Mouse (Mus musculus) left cerebral cortex, adult 11 months (tissue): ENCODE data around the gene Gm13696.
"Not testable (repeated sequence)": the region's sequence is repeated elsewhere in the genome, so short reads cannot be mapped to it uniquely, and the experiment has no call there.

Experiments used
- DNase-seq: peaks from one replicate; pipeline ENCODE4 v3.0.0; 2022; ENCODE audit warnings: low spot score

Gm13696 gene

GRCm38 (mm10) chr2:83972823-83973222 is at the start of gene Gm13696:
Gene Gm13696, plus strand, starts transcription at chr2:83973123.
- not testable (repeated sequence) for DNase-seq

GRCm38 (mm10) chr2:83929478-83930088 is 43.3 kb upstream of the Gm13696 start:
- DNase-seq, result no peak

GRCm38 (mm10) chr2:83940931-83941361 is 32.0 kb upstream of the Gm13696 start, which contains the start of gene Zswim2:
Gene Zswim2, minus strand, starts transcription at chr2:83941228.
- peak; percentile 80 for DNase-seq

DNA sequence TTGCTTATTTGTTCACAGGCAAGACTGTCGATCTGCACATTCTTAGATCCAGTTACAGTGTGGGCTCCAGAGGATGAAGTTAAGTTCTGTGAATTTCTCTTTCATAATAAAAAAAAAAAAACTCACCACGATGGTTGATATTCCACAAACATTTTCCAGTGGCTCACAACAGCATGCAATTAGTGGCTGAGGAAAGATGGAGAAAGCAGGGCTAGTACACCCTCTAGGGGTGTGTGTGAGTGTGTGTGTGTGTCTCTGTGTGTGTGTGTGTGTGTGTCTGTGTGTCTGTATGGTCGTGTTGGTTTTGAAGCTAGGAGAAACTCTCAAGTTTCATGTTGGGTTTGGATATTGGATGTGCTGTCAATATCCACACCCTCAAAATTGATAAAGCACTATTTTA is 31.5 kb upstream of the Gm13696 start:
- DNase-seq, result no peak

- no peak for DNase-seq
These were observed 31.1 kb upstream of the Gm13696 start for GRCm38 (mm10) chr2:83941792-83942191.

- not testable (repeated sequence) for DNase-seq
These were observed 17.5 kb upstream of the Gm13696 start, which contains the start of gene Gm13698 for GRCm38 (mm10) chr2:83955393-83955792. Gene Gm13698, plus strand, starts transcription at chr2:83955693.

- DNase-seq, result not testable (repeated sequence)
These were observed 11.7 kb upstream of the Gm13696 start, which contains the start of gene Gm13693 for GRCm38 (mm10) chr2:83961203-83961602. Gene Gm13693, plus strand, starts transcription at chr2:83961503.

GRCm38 (mm10) chr2:83967013-83967412 is 5.9 kb upstream of the Gm13696 start, which contains the start of gene Gm13695:
Gene Gm13695, plus strand, starts transcription at chr2:83967313.
- not testable (repeated sequence) for DNase-seq

DNA sequence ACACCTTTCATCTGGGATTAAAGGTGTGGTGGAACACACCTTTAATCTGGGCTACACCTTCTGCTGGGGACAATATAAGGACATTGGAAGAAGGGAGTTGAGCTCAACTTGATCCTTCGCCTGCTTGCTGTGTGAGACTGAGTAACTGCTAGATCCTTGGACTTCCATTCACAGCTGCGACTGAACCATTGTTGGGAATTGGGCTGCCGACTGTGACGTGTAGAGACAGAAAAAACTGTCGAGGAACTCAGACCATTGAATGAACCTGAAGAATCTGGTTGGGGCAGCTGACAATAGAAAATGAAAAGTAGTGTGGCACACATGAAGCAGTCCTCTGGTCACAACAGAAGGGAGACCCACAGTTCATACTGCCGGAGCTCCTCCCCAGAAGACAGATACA is 5.7 kb downstream of the Gm13696 start, which contains the start of gene Gm13694:
Gene Gm13694, plus strand, starts transcription at position 301 of the 400 bp plus-strand sequence.
- DNase-seq, result not testable (repeated sequence)

- DNase-seq, result not testable (repeated sequence)
These were observed 11.5 kb downstream of the Gm13696 start, which contains the start of gene Gm13697 for GRCm38 (mm10) chr2:83984443-83984842. Gene Gm13697, plus strand, starts transcription at chr2:83984743.

GRCm38 (mm10) chr2:83990253-83990652 is 17.3 kb downstream of the Gm13696 start, which contains the start of gene Gm13691:
Gene Gm13691, plus strand, starts transcription at chr2:83990553.
- not testable (repeated sequence) for DNase-seq

DNA sequence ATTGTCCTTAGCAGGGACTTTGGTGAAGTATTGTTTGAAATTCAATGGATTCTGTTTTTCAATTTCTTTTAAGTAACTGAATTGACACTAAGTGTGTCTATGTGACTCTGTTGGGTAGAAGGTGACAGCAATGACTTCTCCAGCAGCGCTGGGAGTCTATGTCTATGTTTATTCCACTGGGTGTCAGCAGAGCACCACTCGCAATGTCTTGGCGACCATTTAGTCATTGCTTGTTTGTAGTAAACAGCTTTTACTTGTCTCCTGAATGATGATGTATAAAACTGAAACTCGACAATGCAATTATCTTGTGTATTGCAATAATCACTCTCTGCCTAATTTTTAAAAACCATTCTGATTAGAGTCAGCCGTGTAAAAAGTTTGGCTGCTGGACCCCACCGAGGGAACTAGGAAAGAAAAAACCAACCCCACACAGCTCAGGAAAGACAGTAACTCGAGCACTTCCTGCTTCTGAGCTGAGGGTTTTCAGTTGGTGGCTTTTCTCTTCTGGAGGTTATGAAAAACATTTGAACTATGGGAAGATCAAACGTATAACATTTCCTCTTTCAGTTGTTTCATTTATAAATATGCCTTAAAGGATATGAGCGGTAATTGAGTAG is 20.8 kb downstream of the Gm13696 start:
- not testable (repeated sequence) for DNase-seq

- not testable (repeated sequence) for DNase-seq
These were observed 21.6 kb downstream of the Gm13696 start for GRCm38 (mm10) chr2:83994526-83994925.

- DNase-seq, result no peak
These were observed 36.0 kb downstream of the Gm13696 start for GRCm38 (mm10) chr2:84008913-84009312.

- DNase-seq, result no peak
These were observed 36.9 kb downstream of the Gm13696 start for GRCm38 (mm10) chr2:84009818-84010217.

- DNase-seq, result no peak
These were observed 41.6 kb downstream of the Gm13696 start for GRCm38 (mm10) chr2:84014572-84014971.

GRCm38 (mm10) chr2:84016291-84016690 is 43.4 kb downstream of the Gm13696 start:
- DNase-seq, result not testable (repeated sequence)

DNA sequence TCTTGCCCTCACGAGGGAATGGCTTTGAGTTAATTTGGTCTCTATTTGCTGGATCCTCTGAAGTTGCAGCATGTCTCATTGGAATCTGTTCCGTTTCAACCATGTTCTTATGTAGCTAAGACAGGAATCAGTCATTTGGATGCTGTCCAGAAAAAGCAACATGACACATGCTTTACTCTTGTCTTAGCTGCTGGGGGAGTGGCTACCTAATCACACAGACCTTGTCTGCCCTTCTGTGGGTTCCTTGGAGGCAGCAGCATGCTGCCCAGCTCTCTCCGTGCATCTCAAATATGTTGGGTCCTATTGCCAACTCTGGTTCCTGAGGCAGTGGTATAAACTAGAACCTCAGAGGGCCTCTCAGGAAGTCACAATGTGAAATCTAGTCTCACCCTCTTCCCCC is 45.4 kb downstream of the Gm13696 start:
- DNase-seq, result no peak

DNA sequence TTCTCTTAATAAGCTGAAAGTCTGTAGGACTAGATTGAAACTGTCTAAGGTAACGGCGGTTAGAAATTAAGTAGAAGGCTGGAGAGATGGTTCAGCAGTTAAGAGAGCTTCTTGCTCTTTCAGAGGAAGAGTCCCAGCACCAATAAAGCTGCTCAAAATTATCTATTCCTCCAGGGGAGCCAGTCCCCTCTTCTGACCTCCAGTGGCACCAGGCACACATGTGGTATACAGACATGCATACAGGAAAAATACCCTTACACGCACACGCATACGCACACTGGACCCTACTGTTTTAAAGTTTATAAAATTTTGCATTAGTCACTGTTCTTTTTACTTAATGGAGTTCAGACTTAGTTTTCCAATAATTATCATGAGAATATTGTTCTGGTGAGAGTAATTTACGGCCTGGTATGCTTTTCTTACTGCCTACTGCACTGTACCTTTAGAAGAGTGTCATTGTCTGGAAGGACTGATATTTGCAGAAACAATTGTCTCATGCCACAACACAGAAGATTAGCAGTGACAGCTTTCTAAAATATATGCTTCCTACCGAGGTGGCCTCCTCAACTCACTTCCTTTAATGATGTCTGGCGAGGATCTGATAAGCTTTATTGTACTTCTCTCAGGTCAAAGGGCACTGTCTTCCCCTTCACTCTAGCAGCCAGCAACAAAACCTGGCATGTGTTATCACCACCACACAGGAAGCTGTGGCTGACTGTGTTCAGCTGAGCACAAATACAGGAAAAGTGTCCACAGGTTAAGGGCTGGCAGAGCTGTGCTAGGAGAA is 46.8 kb downstream of the Gm13696 start:
- DNase-seq, result no peak

GRCm38 (mm10) chr2:84021930-84022329 is 49.0 kb downstream of the Gm13696 start:
- DNase-seq, result no peak

GRCm38 (mm10) chr2:84022905-84023304 is 50.0 kb downstream of the Gm13696 start:
- DNase-seq, result peak; percentile 38

- DNase-seq, result no peak
These were observed 50.4 kb downstream of the Gm13696 start for GRCm38 (mm10) chr2:84023319-84023718.
